Mouse (Mus musculus) spleen, postnatal 36 days (tissue): ENCODE measurements around the gene Fxr2.
A peak's percentile ranks its signal among the peaks of the same experiment; 100 is the strongest.
"Not testable (repeated sequence)": the region's sequence is repeated elsewhere in the genome, so short reads cannot be mapped to it uniquely, and the experiment has no call there.

Source experiments
- DNase-seq, 2 experiments: peaks; one replicate each; pipeline ENCODE4 v3.0.0; 2022; ENCODE audit warnings: low spot score in 2 of 2, mixed read lengths in 1 of 2

Gene Fxr2

GRCm38 (mm10) chr11:69683576-69683975 lies 50.8 kb downstream of the Fxr2 start:
- DNase-seq = no peak

GRCm38 (mm10) chr11:69684128-69684745 lies 51.4 kb downstream of the Fxr2 start:
- DNase-seq = no peak

DNA sequence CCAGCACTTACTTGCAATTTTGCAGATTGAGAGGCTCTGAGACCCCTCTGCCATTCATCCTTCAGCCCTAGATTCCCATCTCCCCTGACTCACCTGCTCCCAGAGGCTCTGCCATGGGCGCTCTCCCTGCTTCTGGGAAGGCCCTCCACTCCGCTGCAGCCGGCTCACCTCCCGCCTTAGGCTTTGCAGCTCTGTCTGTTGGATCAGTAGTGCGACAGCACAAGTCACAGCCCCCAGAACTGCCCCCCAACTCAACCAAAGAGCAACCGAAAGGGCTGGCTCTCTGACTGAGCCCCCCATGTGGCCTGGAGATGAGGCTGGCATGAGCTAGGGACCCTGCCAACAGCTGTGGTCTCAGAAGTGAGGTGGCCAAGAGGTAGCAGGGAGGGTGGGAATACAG lies 52.1 kb downstream of the Fxr2 start:
- no peak for DNase-seq

DNA sequence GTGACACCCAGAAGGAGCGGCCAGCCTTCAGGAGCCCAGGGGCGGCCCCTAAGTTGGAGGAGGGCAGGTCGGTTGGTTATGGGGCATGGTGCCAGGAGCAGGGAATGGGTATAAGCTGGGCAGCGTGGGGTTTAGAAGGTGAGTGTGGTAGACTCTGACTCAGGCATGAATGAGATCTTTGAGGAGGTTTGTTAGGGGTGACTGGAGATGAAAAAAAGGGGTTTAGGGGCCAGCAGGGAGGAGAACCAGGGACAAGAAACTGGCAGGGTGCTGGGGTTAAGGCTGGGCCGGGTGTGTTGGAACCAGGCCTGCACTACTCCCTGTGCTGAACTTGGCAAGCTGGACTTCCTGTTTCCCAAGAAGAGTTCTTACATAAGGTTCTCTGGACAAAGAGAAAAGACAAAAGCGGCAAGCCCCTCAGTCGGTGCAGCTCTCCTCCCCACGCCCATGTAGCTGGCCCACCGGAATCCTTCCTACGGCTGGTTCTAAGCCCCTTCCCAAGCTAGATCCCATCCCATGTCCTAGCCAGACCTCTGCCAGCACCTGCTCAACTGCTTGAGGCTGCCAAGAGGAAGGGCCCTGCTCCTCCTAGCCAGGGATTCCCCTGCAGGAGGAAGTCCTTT lies 52.8 kb downstream of the Fxr2 start, which contains the start of gene Tnfsf13:
Tnfsf13 (minus strand) TSS at position 259 of the 623 bp plus-strand sequence.
- DNase-seq = no peak

- DNase-seq = no peak
These were observed 53.6 kb downstream of the Fxr2 start for GRCm38 (mm10) chr11:69686377-69686776.

DNA sequence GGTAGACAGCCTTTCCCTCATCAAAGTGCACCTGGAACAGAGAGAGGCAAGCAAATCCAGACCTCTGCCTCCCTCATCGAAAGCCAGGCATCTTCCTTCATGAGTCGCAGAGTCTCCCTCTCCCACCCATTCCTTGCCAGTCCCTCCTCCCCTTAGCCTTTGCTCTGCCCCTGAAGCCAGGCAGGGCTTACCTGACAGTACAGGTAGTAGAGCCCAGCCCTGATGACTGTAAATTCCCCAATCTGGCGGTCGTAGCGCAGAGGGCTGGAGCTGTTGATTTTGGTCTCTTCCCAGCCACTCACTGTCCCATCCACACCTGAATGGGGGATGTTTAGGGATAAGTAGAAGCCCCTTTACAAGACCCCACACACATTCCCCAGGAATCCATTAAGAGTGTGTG lies 54.3 kb downstream of the Fxr2 start:
- DNase-seq = no peak

GRCm38 (mm10) chr11:69689891-69690290 lies 57.1 kb downstream of the Fxr2 start:
- no peak for DNase-seq

DNA sequence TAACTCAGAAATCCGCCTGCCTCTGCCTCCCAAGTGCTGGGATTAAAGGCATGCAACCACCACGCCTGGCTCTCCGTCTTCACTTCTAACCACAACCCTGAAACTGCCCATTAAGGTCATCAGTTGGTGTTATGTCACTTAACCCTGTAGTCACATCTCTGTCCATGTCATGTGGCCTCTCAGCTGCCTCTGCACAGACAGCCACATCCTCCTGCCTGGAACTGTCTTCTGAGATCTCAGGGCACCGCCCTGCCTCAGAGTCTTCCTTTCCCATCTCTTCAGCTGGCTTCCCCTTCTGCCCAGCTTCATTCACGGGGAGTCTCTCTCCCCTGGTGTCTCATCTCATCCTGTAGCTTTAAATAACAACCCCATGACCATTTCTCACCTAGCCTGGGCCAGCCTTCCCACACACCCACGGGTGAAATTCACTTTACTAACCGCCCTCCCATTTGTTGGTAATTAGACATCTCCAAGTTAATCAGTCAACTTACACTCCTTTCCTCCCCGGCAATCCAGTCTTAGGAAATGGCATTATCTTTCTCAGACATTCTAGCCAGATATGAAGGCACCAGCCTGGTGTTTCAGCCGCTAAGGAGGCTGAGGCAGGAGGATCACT lies 59.5 kb downstream of the Fxr2 start:
- no peak for DNase-seq

DNA sequence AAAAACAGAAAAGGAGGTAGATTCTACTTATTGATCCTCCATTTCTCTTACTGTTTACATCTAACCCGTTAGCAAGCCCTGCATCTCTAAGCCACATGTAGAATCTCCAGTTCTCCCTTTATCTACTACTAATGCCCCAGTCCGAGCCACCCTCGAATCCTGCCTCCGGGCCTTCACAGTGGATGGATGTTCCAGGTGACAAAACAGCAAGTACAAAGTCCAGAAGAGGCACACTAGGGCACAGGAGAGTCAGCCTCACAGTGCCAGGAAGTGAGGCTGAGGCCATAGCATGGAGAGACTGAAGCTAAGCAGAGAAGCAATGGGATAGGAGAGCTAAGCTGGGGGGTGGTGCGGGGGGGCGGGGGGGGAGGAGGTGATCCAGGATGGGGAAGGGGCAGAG lies 60.1 kb downstream of the Fxr2 start:
- no peak for DNase-seq

GRCm38 (mm10) chr11:69693421-69693965 lies 60.7 kb downstream of the Fxr2 start:
- DNase-seq = no peak

- DNase-seq = no peak
These were observed 62.2 kb downstream of the Fxr2 start for GRCm38 (mm10) chr11:69695046-69695360.

DNA sequence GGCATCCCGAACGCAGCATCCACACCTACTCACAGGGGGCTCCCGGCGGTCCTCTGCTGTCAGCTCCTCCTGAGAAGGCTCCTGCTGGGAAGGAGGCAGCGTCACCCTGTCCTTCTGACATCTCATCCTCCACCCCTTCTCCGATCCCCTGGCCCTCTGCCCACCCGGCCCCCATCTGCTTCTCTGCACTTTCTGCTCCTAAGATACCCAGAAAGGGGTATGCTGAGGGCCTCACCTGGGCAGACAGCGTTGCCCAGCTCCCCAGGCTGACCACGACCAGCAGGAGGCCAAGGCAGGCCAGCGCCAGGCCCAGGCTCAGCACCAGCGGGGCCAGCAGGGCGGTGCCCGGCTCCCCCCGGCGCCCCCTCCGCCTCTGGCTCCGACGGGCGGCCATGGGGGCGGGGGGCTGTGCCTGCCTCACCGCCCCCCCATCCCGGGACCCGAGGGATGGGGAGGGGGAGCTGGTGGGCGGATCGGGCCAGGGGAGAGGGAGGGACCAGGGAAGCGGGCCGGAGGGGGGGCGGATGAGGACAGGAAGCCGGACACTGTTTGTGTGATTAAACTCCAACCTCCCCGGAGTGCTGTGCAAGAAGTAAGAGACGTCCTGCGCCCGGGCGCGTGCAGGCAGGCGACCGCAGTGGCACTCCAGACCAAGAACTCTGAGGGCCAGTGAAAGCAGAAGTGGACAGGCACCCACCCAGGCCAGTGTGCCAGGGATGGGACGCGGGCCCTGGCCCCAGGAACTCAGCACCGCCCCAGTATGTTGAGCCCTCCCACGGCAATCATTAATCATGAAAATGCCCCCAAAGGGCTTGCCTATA lies 62.8 kb downstream of the Fxr2 start, which contains the start of the genes Tnfsf12 and Tnfsfm13:
Tnfsf12 (minus strand) TSS at position 489 of the 821 bp plus-strand sequence.
Tnfsfm13 (minus strand) TSS at position 738 of the 821 bp plus-strand sequence.
- DNase-seq = peak; percentile 28 to 37

DNA sequence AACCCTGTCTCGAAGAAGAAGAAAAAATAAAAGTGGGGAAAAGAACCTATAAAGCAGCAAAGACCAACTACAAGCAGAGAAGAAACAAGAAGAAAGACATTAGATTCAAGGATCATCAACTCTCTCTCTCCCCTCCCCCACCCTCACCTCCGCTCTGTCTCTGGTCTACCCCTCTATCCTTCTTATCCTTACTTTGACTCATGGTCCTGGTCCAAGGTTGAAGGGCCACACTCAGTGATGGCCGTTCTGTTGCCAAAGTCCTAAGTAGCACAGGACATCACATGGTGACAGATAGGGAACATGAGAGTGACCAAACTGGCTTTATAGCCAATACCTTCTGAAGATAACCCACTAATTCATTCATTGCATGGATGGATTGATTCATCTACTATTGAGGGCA lies 64.6 kb downstream of the Fxr2 start:
- DNase-seq = no peak

DNA sequence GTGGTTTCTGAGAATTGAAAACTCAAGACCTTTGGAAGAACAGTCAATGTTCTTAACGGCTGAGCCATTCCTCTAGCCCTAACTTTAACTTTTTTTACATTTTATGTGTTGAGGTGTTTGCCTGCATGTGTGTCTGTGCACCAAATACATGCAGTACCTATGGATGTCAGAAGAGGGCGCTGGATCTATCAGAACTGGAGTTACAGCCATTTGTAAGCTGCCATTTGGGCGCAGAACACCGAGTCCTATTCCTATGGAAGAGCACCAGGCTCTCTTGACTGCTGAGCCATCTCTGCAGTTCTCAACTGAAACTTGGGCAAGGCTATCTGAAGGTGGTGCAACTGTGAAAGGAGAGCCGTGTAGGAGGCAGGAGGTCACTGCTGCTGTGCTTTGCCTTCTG lies 65.8 kb downstream of the Fxr2 start:
- DNase-seq = no peak

- DNase-seq = no peak
These were observed 66.8 kb downstream of the Fxr2 start for GRCm38 (mm10) chr11:69699595-69699994.

- DNase-seq = not testable (repeated sequence)
These were observed 70.1 kb downstream of the Fxr2 start for GRCm38 (mm10) chr11:69702886-69703285.
